ENCODE assay signal across 9 mouse cellular contexts in genomic region chr10:84401907-84402371, GRCm38 (mm10). TPM values are rescaled to one million over a fixed set of nuclear protein-coding genes. Genes with fewer than 3 reads are reported as not detected.
DNase-seq lines count a peak whose midpoint lies in the region; ATAC-seq lines count a peak whose summit lies in the region.
"Had no signal": no experiment of that assay in that cellular context is flagged by ENCODE, and none has a peak within 500 bp of the region (broad histone marks: within the 10 kb centered on the region; RNA-seq: fewer than 3 reads in every experiment).

No protein-coding gene starts in this region.

- H3K36me3 ChIP-seq in intestine, embryonic 15.5 days = no peaks in the 10 kb centered on the region
- H3K36me3 ChIP-seq in neural tube, embryonic 15.5 days = no peaks in the 10 kb centered on the region

- no peak overlapping the region for H3K9ac ChIP-seq in intestine, embryonic 15.5 days
- H3K9ac ChIP-seq in neural tube, embryonic 15.5 days (replicated peaks) = no peak overlapping the region
- H3K9ac ChIP-seq: limb, embryonic 12.5 days had no signal

- H3K9me3 ChIP-seq in intestine, embryonic 15.5 days = no peaks in the 10 kb centered on the region
- no peaks in the 10 kb centered on the region for H3K9me3 ChIP-seq in neural tube, embryonic 15.5 days (replicated peaks)
- H3K9me3 ChIP-seq: limb, embryonic 12.5 days had no signal

- H3K4me2 ChIP-seq in intestine, embryonic 15.5 days (replicated peaks) = no peak overlapping the region
- no peak overlapping the region for H3K4me2 ChIP-seq in neural tube, embryonic 15.5 days
- H3K4me2 ChIP-seq: limb, embryonic 12.5 days had no signal

- no peaks in the 10 kb centered on the region for H3K27me3 ChIP-seq in intestine, embryonic 15.5 days (replicated peaks)
- no peaks in the 10 kb centered on the region for H3K27me3 ChIP-seq in neural tube, embryonic 15.5 days (replicated peaks)
- H3K27me3 ChIP-seq: limb, embryonic 12.5 days had no signal

- ATAC-seq in frontal cortex, adult (ENCODE audit: low TSS enrichment) = peak; percentile 66
- ATAC-seq in intestine, embryonic 15.5 days = peak; percentile 34; the same call in 1 of the 2 replicates
- ATAC-seq in neural tube, embryonic 15.5 days (ENCODE audit: low FRiP score) = peak; percentile 59; the same call in 1 of the 2 replicates

- 29% methylated on average over 7 of the region's 7 CpGs for WGBS in intestine, embryonic 15.5 days
- 27% methylated on average over 7 of the region's 7 CpGs for WGBS in neural tube, embryonic 15.5 days

- H3K27ac ChIP-seq in intestine, embryonic 15.5 days = no peak overlapping the region
- H3K27ac ChIP-seq in neural tube, embryonic 15.5 days (replicated peaks) = peak overlapping the region; percentile 54
- H3K27ac ChIP-seq: limb, embryonic 12.5 days had no signal

- no peak overlapping the region for H3K4me3 ChIP-seq in intestine, embryonic 15.5 days (replicated peaks)
- no peak overlapping the region for H3K4me3 ChIP-seq in neural tube, embryonic 15.5 days (replicated peaks)
- H3K4me3 ChIP-seq: limb, embryonic 12.5 days had no signal

- no peaks in the 10 kb centered on the region; the same call in 1 of the 2 replicates for H3K4me1 ChIP-seq in intestine, embryonic 15.5 days (replicated peaks)
- H3K4me1 ChIP-seq in neural tube, embryonic 15.5 days = peaks cover 37% of the 10 kb centered on the region

- no peak for DNase-seq in frontal cortex, postnatal 10 days (ENCODE audit: low spot score in 2 of 2)
- DNase-seq in right cerebral cortex, postnatal 10 days (ENCODE audit: low spot score in 2 of 2) = peak; percentile 65 to 80
- DNase-seq in right cerebral cortex, postnatal 25 days = no peak
- no peak for DNase-seq in adrenal gland, postnatal 4 days (ENCODE audit: low spot score in 2 of 2)
- no peak for DNase-seq in ovary, adult 18-20 months (ENCODE audit: low spot score)

RNA-seq across cellular contexts. Expression of gene Nuak1, which starts 38.5 kb away (rescaled TPM):
- 0.92 and 0.97 TPM in 2 replicates for polyA plus RNA-seq in intestine, embryonic 15.5 days (2015; fragmentation: Nextera tagmentation; extraction: Ambion mirVana)
- polyA plus RNA-seq in neural tube, embryonic 15.5 days (2015; fragmentation: Nextera tagmentation; extraction: Ambion mirVana) = 4.1 and 4.8 TPM in 2 replicates
- 10 to 100 TPM; 13.4 to 13.5 TPM for total RNA-seq in adrenal gland, postnatal 4 days (2021)

Comparison
In these comparisons a context has a peak if more than half of its experiments do, and no peak if none do; other contexts are left out.
1. DNase-seq: peak in right cerebral cortex, postnatal 10 days (2 of 2); none in frontal cortex, postnatal 10 days (0 of 2), right cerebral cortex, postnatal 25 days (single experiment), adrenal gland, postnatal 4 days (0 of 2) and ovary, adult 18-20 months (single experiment).
2. Peak in every context shown above with its lines, with median percentiles within 50 percentile points of each other: ATAC-seq.